Mouse (Mus musculus) heart, embryonic 16.5 days (tissue): ENCODE results near the gene Zfp804b. TPM values are rescaled to one million over a fixed set of nuclear protein-coding genes. Genes with fewer than 3 reads are reported as not detected.
"Not testable (repeated sequence)": the region's sequence is repeated elsewhere in the genome, so short reads cannot be mapped to it uniquely, and the experiment has no call there.

ENCODE experiments used
- ATAC-seq: fragments of 200-750 bp; cut with Nextera tagmentation; replicated peaks from 2 replicates; pipeline ENCODE4 v1.8.0; 2017; ENCODE audit warnings: moderate number of reproducible peaks; ENCODE audit not compliant: insufficient read depth, low FRiP score; ENCODE audit errors: extremely low read depth
- H3K27ac ChIP-seq: fragments of 300-500 bp; sonication (generic); 2 replicates; pipeline ENCODE4 v1.5.1; 2014; ENCODE audit warnings: mild to moderate bottlenecking, low read length, control low read depth, moderate library complexity
- H3K27me3 ChIP-seq: fragments of 300-500 bp; sonication (generic); 2 replicates; pipeline ENCODE4 v1.6.1; 2014; ENCODE audit warnings: low read length, mixed read lengths; ENCODE audit not compliant: control insufficient read depth, insufficient read depth
- H3K36me3 ChIP-seq: fragments of 300-500 bp; sonication (generic); 2 replicates; pipeline ENCODE4 v1.6.1; 2014; ENCODE audit not compliant: control insufficient read depth, insufficient read depth
- H3K4me1 ChIP-seq: fragments of 300-500 bp; sonication (generic); 2 replicates; pipeline ENCODE4 v1.6.1; 2014; ENCODE audit warnings: low read length, mixed read lengths; ENCODE audit not compliant: control insufficient read depth, insufficient read depth
- H3K4me2 ChIP-seq: fragments of 300-500 bp; sonication (generic); 2 replicates; pipeline ENCODE4 v1.6.1; 2014; ENCODE audit warnings: low read depth, mild to moderate bottlenecking, control low read depth, low read length
- H3K4me3 ChIP-seq: fragments of 300-500 bp; sonication (generic); 2 replicates; pipeline ENCODE4 v1.5.1; 2014; ENCODE audit warnings: mild to moderate bottlenecking, control low read depth, low read length
- H3K9ac ChIP-seq: fragments of 300-500 bp; sonication (generic); 2 replicates; pipeline ENCODE4 v1.6.1; 2014; ENCODE audit warnings: low read length, control low read depth
- H3K9me3 ChIP-seq: fragments of 300-500 bp; sonication (generic); replicated peaks from 2 replicates; pipeline ENCODE4 v1.6.1; 2016; ENCODE audit warnings: low read length; ENCODE audit not compliant: control insufficient read depth
- whole genome bisulfite sequencing: fragments of 180-500 bp; shearing (Covaris S2); extraction: QIAGEN DNeasy Blood & Tissue Kit; methylation state at CpG from one replicate; pipeline ENCODE4 v1.1.7; 2014; 5-methylcytosine and 5-hydroxymethylcytosine counted together
- polyA plus RNA-seq: library from polyadenylated mRNA; unstranded; fragments of >200 nt; fragmentation: Nextera tagmentation; extraction: Ambion mirVana; gene quantifications from 2 replicates; pipeline ENCODE4 v1.2.1, GENCODE M21; 2015

Gene Zfp804b
- 0.09 and 0.15 TPM in 2 replicates for polyA plus RNA-seq

GRCm38 (mm10) chr5:7344145-7345010, at the start of gene Zfp804b:
TSS of gene Zfp804b (minus strand) at chr5:7344756.
- no peak within 1 kb of the TSS for H3K27ac ChIP-seq
- H3K36me3 ChIP-seq = no peaks in the 10 kb centered on the region
- H3K4me1 ChIP-seq = 0 out of 2 replicates have a peak, but pooled peaks cover 2% of the 10 kb centered on the region
- peak; percentile 77 for ATAC-seq
- H3K9ac ChIP-seq = peak within 1 kb of the TSS; percentile 59
- peak within 1 kb of the TSS; percentile 64 for H3K4me3 ChIP-seq
- no peaks in the 10 kb centered on the region for H3K27me3 ChIP-seq
- H3K9me3 ChIP-seq = no peaks in the 10 kb centered on the region
- peak within 1 kb of the TSS; percentile 85 for H3K4me2 ChIP-seq
- under 1% methylated on average over 50 of the region's 50 CpGs for WGBS

- not testable (repeated sequence) for H3K9ac ChIP-seq, H3K36me3 ChIP-seq, H3K27me3 ChIP-seq, ATAC-seq, H3K4me3 ChIP-seq, H3K27ac ChIP-seq, H3K4me1 ChIP-seq, H3K4me2 ChIP-seq, H3K9me3 ChIP-seq
- WGBS = 75% methylated on average over 1 of the region's 1 CpGs
Measured at GRCm38 (mm10) chr5:7364616-7365015, 20.1 kb upstream of the Zfp804b start.

- no peaks in the 10 kb centered on the region for H3K9me3 ChIP-seq
- peak overlapping the region; percentile 59 for H3K9ac ChIP-seq
- H3K4me2 ChIP-seq = peak overlapping the region; percentile 85
- ATAC-seq = 0 out of 2 replicates have a peak, but pooled peaks have one; percentile 18
- 0 out of 2 replicates have a peak, but pooled peaks cover 2% of the 10 kb centered on the region for H3K4me1 ChIP-seq
- H3K27me3 ChIP-seq = no peaks in the 10 kb centered on the region
- WGBS = under 1% methylated on average over 11 of the region's 11 CpGs
- H3K36me3 ChIP-seq = no peaks in the 10 kb centered on the region
- H3K27ac ChIP-seq = no peak overlapping the region
- H3K4me3 ChIP-seq = peak overlapping the region; percentile 64
Measured at GRCm38 (mm10) chr5:7345011-7345389, 444 bp upstream of the Zfp804b start.

GRCm38 (mm10) chr5:7325594-7325993, 19.0 kb downstream of the Zfp804b start:
- Histone ChIP-seq H3K9me3 (no peaks in the 10 kb centered on the region), H3K27me3 (no peaks in the 10 kb centered on the region), H3K36me3 (no peaks in the 10 kb centered on the region), H3K27ac (no peak overlapping the region), H3K4me1 (no peaks in the 10 kb centered on the region), H3K9ac (no peak overlapping the region), H3K4me3 (no peak overlapping the region), H3K4me2 (no peak overlapping the region)
- no peak for ATAC-seq
- 78% methylated on average over 4 of the region's 4 CpGs for WGBS

GRCm38 (mm10) chr5:7303819-7304218, 40.7 kb downstream of the Zfp804b start, which contains the start of gene Tex47:
TSS of gene Tex47 (plus strand) at chr5:7304119.
- H3K27me3 ChIP-seq = no peaks in the 10 kb centered on the region
- H3K4me2 ChIP-seq = no peak within 1 kb of the TSS
- 65% methylated on average over 1 of the region's 1 CpGs for WGBS
- ATAC-seq = no peak
- H3K9ac ChIP-seq = no peak within 1 kb of the TSS
- H3K4me1 ChIP-seq = no peaks in the 10 kb centered on the region
- no peak within 1 kb of the TSS for H3K27ac ChIP-seq
- H3K9me3 ChIP-seq = no peaks in the 10 kb centered on the region
- no peak within 1 kb of the TSS for H3K4me3 ChIP-seq
- no peaks in the 10 kb centered on the region for H3K36me3 ChIP-seq

- Histone ChIP-seq H3K36me3 (no peaks in the 10 kb centered on the region), H3K27ac (no peak overlapping the region), H3K4me2 (no peak overlapping the region), H3K4me3 (no peak overlapping the region), H3K9ac (no peak overlapping the region), H3K9me3 (no peaks in the 10 kb centered on the region), H3K27me3 (no peaks in the 10 kb centered on the region), H3K4me1 (no peaks in the 10 kb centered on the region)
- 50% methylated on average over 1 of the region's 1 CpGs for WGBS
- no peak for ATAC-seq
Measured at GRCm38 (mm10) chr5:7302969-7303368, 41.6 kb downstream of the Zfp804b start.

GRCm38 (mm10) chr5:7284336-7284735, 60.2 kb downstream of the Zfp804b start:
- no peak overlapping the region for H3K4me2 ChIP-seq
- H3K4me3 ChIP-seq = no peak overlapping the region
- no peaks in the 10 kb centered on the region for H3K4me1 ChIP-seq
- H3K27ac ChIP-seq = no peak overlapping the region
- no peak for ATAC-seq
- no peaks in the 10 kb centered on the region for H3K36me3 ChIP-seq
- WGBS = 76% methylated on average over 1 of the region's 1 CpGs
- H3K9ac ChIP-seq = no peak overlapping the region
- no peaks in the 10 kb centered on the region for H3K27me3 ChIP-seq
- no peaks in the 10 kb centered on the region for H3K9me3 ChIP-seq

- Histone ChIP-seq H3K27ac (no peak overlapping the region), H3K4me2 (no peak overlapping the region), H3K9ac (no peak overlapping the region), H3K4me3 (no peak overlapping the region), H3K9me3 (no peaks in the 10 kb centered on the region), H3K36me3 (no peaks in the 10 kb centered on the region), H3K4me1 (no peaks in the 10 kb centered on the region), H3K27me3 (no peaks in the 10 kb centered on the region)
- ATAC-seq = no peak
- WGBS = 82% methylated on average over 7 of the region's 7 CpGs
Measured at GRCm38 (mm10) chr5:7276659-7277455, 67.7 kb downstream of the Zfp804b start.

GRCm38 (mm10) chr5:7177589-7177988, 167.0 kb downstream of the Zfp804b start:
- 87% methylated on average over 9 of the region's 9 CpGs for whole genome bisulfite sequencing
- no peak overlapping the region for H3K27ac ChIP-seq
- H3K9me3 ChIP-seq = no peaks in the 10 kb centered on the region
- H3K36me3 ChIP-seq = no peaks in the 10 kb centered on the region
- no peaks in the 10 kb centered on the region for H3K27me3 ChIP-seq
- no peak overlapping the region for H3K4me3 ChIP-seq
- H3K4me2 ChIP-seq = no peak overlapping the region
- no peaks in the 10 kb centered on the region for H3K4me1 ChIP-seq
- no peak for ATAC-seq
- no peak overlapping the region for H3K9ac ChIP-seq
